9 mouse cellular contexts compared by ENCODE assay signal in the genomic region with DNA sequence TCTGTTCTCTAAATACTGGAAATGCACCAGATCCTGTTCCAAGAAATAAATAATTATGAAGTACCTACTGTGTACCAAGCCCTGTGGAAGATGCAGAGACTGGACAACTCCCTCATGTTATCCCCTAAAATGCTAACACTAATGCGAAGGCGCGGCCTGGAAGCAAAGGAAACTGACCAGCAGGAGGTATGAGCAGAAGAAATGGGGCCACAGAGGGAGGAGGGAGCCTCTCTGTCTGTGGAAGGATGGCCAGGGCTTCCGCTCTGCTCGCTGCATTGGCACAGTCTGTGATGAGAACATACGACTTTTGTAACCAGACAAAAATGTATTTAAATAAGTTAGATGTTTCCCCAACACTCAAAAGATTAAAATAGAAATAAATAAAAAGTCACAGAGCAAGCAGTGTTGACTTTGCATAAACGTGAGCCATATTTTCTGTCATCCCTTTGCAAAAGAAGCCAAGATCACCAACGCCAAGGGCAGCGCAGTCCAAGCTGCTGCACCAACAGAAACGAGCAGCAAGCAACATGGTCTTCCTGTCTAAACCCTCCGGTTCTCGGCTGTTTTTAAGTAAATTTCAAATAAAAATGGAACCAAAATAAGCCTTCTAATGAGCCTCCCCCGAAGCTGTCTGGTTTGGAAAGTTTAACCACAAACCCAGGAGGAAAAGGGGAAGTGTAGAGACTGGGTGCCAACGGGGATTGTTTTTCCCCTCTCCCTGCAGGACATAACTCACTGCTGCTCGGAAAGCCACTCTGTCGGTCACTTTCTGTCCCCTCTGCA. TPM values are rescaled to one million over a fixed set of nuclear protein-coding genes. Genes with fewer than 3 reads are reported as not detected.
DNase-seq lines count a peak whose midpoint lies in the region; ATAC-seq and TF ChIP-seq lines count a peak whose summit lies in the region.
"Had no signal": no experiment of that assay in that cellular context is flagged by ENCODE, and none has a peak within 500 bp of the region (broad histone marks: within the 10 kb centered on the region; RNA-seq: fewer than 3 reads in every experiment).

No protein-coding gene starts in this region.

- no peak overlapping the region for H3K9ac ChIP-seq in embryonic facial prominence, embryonic 15.5 days

- H3K4me1 ChIP-seq in bone marrow macrophage, adult 2 months (ENCODE audit: control insufficient read depth, insufficient read depth, low read length) = peaks cover 85% of the 10 kb centered on the region
- H3K4me1 ChIP-seq in embryonic facial prominence, embryonic 15.5 days = peaks cover 75% of the 10 kb centered on the region

- no peak for DNase-seq in layer of hippocampus, adult 2 months (ENCODE audit: low spot score in 2 of 2)
- DNase-seq in layer of hippocampus, postnatal 25 days (ENCODE audit: extremely low spot score in 1 of 2, low spot score in 1 of 2) = no peak
- DNase-seq in lung, postnatal 4 days = peak; percentile 54 to 73
- no peak for DNase-seq in natural killer cell, adult 2 months (ENCODE audit: low spot score in 2 of 2)
- DNase-seq in layer of hippocampus, postnatal 10 days (ENCODE audit: low spot score in 2 of 2) = no peak
- no peak for DNase-seq in layer of hippocampus, adult 8-10 months (ENCODE audit: low spot score in 2 of 2)
- DNase-seq: left cerebral cortex, postnatal 4 days had no signal

- no peaks in the 10 kb centered on the region for H3K27me3 ChIP-seq in embryonic facial prominence, embryonic 15.5 days

- peak overlapping the region; percentile 18; the same call in 1 of the 2 replicates for H3K4me3 ChIP-seq in layer of hippocampus, adult 2 months
- H3K4me3 ChIP-seq in bone marrow macrophage, adult 2 months (ENCODE audit: insufficient read depth, low read length) = peak overlapping the region; percentile 58
- H3K4me3 ChIP-seq in embryonic facial prominence, embryonic 15.5 days (replicated peaks) = 0 out of 2 replicates have a peak overlapping the region, but pooled peaks have one; percentile 3

- no peaks in the 10 kb centered on the region for H3K36me3 ChIP-seq in embryonic facial prominence, embryonic 15.5 days

- TF ChIP-seq POLR2A in bone marrow macrophage, adult 2 months (IDR thresholded peaks at IDR 0.05; ENCODE audit: borderline replicate concordance, low read depth, low read length) = no peak

- no peak for TF ChIP-seq CTCF in layer of hippocampus, adult 2 months (conservative IDR thresholded peaks at IDR 0.05)
- no peak for TF ChIP-seq CTCF in bone marrow macrophage, adult 2 months (IDR thresholded peaks at IDR 0.05; ENCODE audit: low read depth, low read length)

- H3K4me2 ChIP-seq in embryonic facial prominence, embryonic 15.5 days (replicated peaks) = peak overlapping the region; percentile 36

- ATAC-seq in embryonic facial prominence, embryonic 15.5 days (ENCODE audit: insufficient number of reproducible peaks, low FRiP score, low TSS enrichment, low read depth) = no peak

- no peaks in the 10 kb centered on the region for H3K9me3 ChIP-seq in embryonic facial prominence, embryonic 15.5 days (replicated peaks)

- 39% methylated on average over 16 of the region's 16 CpGs for WGBS in embryonic facial prominence, embryonic 15.5 days

- H3K27ac ChIP-seq in layer of hippocampus, adult 2 months = peak overlapping the region; percentile 55
- H3K27ac ChIP-seq in bone marrow macrophage, adult 2 months (ENCODE audit: insufficient read depth, low read depth, low read length) = peak overlapping the region; percentile 89
- H3K27ac ChIP-seq in embryonic facial prominence, embryonic 15.5 days (replicated peaks) = peak overlapping the region; percentile 86

RNA-seq across cellular contexts. Expression of a gene that starts 18.9 kb away (rescaled TPM):
- 1 to 10 TPM; 1.8 to 2.3 TPM for total RNA-seq in layer of hippocampus, adult 2 months (2021)
- 1 to 10 TPM; 2.0 to 3.9 TPM for total RNA-seq in layer of hippocampus, postnatal 25 days (2021)
- polyA plus RNA-seq in bone marrow macrophage, adult 2 months (2012; ENCODE audit: insufficient read depth, insufficient read length, missing spikeins) = 67.5 and 83.4 TPM in 2 replicates
- polyA plus RNA-seq in embryonic facial prominence, embryonic 15.5 days (2015; fragmentation: Nextera tagmentation; extraction: Ambion mirVana) = 33.5 and 38.3 TPM in 2 replicates
- total RNA-seq in layer of hippocampus, postnatal 10 days (2021) = 1 to 10 TPM; 4.7 to 6.1 TPM
- 10 to 100 TPM in 2 of 4 experiments, 1 to 10 TPM in 2; 2.6 to 16.0 (median 6.7) TPM for total RNA-seq in layer of hippocampus, adult 8-10 months (2022)

RNA-seq across cellular contexts. Expression of a gene that starts 47.2 kb away (rescaled TPM):
- total RNA-seq in layer of hippocampus, adult 2 months (2021) = not detected
- not detected for total RNA-seq in layer of hippocampus, postnatal 25 days (2021)
- not detected in 2 replicates for polyA plus RNA-seq in bone marrow macrophage, adult 2 months (2012; ENCODE audit: insufficient read depth, insufficient read length, missing spikeins)
- not detected in 2 replicates for polyA plus RNA-seq in embryonic facial prominence, embryonic 15.5 days (2015; fragmentation: Nextera tagmentation; extraction: Ambion mirVana)
- total RNA-seq in layer of hippocampus, postnatal 10 days (2021) = not detected
- total RNA-seq in layer of hippocampus, adult 8-10 months (2022) = not detected
- total RNA-seq: left cerebral cortex, postnatal 4 days had no signal

Comparison
In these comparisons a context has a peak if more than half of its experiments do, and no peak if none do; other contexts are left out.
1. DNase-seq: peak in lung, postnatal 4 days (2 of 2); none in layer of hippocampus, adult 2 months (0 of 2), layer of hippocampus, postnatal 25 days (0 of 2), natural killer cell, adult 2 months (0 of 2), layer of hippocampus, postnatal 10 days (0 of 2) and layer of hippocampus, adult 8-10 months (0 of 2).
2. H3K4me3 ChIP-seq: peak in every context shown above with its lines; median percentile 58 in bone marrow macrophage, adult 2 months; 18 in layer of hippocampus, adult 2 months; 3 in embryonic facial prominence, embryonic 15.5 days.
3. Peak in every context shown above with its lines, with median percentiles within 50 percentile points of each other: H3K27ac ChIP-seq.